8 mouse cellular contexts compared by ENCODE assay signal in the genomic region with DNA sequence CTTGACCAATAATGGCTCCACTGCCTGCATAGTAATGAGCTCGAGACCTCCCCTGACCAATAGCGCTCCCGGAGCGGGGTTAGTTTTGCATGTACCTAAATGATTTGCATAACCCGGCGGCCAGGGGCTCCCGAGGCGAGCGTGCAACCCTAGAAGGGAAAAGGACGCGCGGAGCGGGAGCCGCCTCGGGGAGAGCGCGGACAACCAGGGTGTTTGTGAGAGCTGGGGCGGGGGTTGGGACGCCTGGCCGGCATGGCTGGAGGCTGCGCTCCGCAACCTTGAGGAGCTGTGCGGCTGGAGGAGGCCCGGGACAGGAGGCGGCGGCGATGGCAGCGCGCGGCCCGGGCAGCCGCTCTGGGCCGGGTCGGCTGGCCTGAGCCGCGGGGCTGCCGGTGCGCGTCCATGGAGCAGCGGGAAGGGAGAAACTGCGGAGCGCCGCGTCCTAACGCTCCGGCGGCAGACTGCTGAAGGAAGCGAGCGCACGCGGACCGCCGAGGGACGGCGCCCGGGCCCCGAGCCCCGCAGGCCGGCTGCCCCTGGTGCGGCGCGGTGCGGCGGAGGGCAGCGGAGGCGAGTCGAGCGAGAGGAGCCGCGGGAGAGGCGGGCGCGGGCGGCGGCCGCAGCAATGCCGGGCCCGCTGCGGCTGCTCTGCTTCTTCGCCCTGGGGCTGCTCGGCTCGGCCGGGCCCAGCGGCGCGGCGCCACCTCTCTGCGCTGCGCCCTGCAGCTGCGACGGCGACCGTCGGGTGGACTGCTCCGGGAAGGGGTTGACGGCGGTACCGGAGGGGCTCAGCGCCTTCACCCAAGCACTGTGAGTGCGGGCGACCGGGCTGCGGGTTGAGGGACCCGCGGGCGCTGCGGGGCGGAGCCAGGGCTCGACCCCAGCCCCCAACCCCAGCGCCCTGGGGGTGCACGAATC. TPM values are rescaled to one million over a fixed set of nuclear protein-coding genes. Genes with fewer than 3 reads are reported as not detected.
DNase-seq lines count a peak whose midpoint lies in the region; ATAC-seq lines count a peak whose summit lies in the region.

Gene Lgr4, plus strand, starts transcription at position 152 of the 918 bp plus-strand sequence.

- H3K36me3 ChIP-seq in hindbrain, embryonic 15.5 days, result no peaks in the 10 kb centered on the region

- H3K27me3 ChIP-seq in hindbrain, embryonic 15.5 days, result no peaks in the 10 kb centered on the region

- peak within 1 kb of the TSS; percentile 66 for H3K4me3 ChIP-seq in hindbrain, embryonic 15.5 days

- H3K9ac ChIP-seq in hindbrain, embryonic 15.5 days, result peak within 1 kb of the TSS; percentile 70

- peak; percentile 57 for DNase-seq in T-cell, adult 2 months (ENCODE audit: low spot score)
- peak; percentile 94 to 96 for DNase-seq in cerebellum, postnatal 36 days
- DNase-seq in frontal cortex, postnatal 36 days (ENCODE audit: low spot score in 2 of 2), result peak; percentile 94
- DNase-seq in left cerebral cortex, adult 11 months (ENCODE audit: low spot score), result peak; percentile 92
- DNase-seq in lung, postnatal 4 days, result peak; percentile 92 to 96
- peak; percentile 96 for DNase-seq in right cerebral cortex, adult 18-20 months
- peak; percentile 84 for DNase-seq in urinary bladder, postnatal 10 days (ENCODE audit: low spot score)

- no peaks in the 10 kb centered on the region for H3K9me3 ChIP-seq in hindbrain, embryonic 15.5 days

- H3K4me2 ChIP-seq in hindbrain, embryonic 15.5 days, result peak within 1 kb of the TSS; percentile 94

- under 1% methylated on average over 73 of the region's 111 CpGs for WGBS in hindbrain, embryonic 15.5 days

- peak; percentile 98 for ATAC-seq in hindbrain, embryonic 15.5 days (ENCODE audit: low FRiP score, low read depth)

- peaks cover 38% of the 10 kb centered on the region for H3K4me1 ChIP-seq in hindbrain, embryonic 15.5 days (replicated peaks)

- peak within 1 kb of the TSS; percentile 87 for H3K27ac ChIP-seq in hindbrain, embryonic 15.5 days (replicated peaks)

RNA-seq across cellular contexts. Expression of gene Lgr4, which starts in this region (rescaled TPM):
- 8.0 and 8.6 TPM in 2 replicates for polyA plus RNA-seq in hindbrain, embryonic 15.5 days (2015; fragmentation: Nextera tagmentation; extraction: Ambion mirVana)

Comparison
In these comparisons a context has a peak if more than half of its experiments do, and no peak if none do; other contexts are left out.
1. Peak in every context shown above with its lines: DNase-seq, ATAC-seq, H3K4me3 ChIP-seq and H3K27ac ChIP-seq.